Mouse (Mus musculus) thymus, postnatal 0 days (tissue): Measurements from ENCODE around the gene Drd1. TPM values are rescaled to one million over a fixed set of nuclear protein-coding genes. Genes with fewer than 3 reads are reported as not detected.

Source experiments
- DNase-seq: peaks from one replicate; pipeline ENCODE4 v3.0.0-alpha.2; 2015; ENCODE audit warnings: low spot score
- polyA plus RNA-seq: library from polyadenylated mRNA; unstranded; fragments of >200 nt; fragmentation: Nextera tagmentation; extraction: Ambion mirVana; gene quantifications from 2 replicates; pipeline ENCODE4 v1.2.1, GENCODE M21; 2015

The Drd1 gene
- polyA plus RNA-seq, 1 experiment from 2014 or later = 0.10 TPM

- DNase-seq = peak; percentile 38
Observed at GRCm38 (mm10) chr13:54073491-54073890, 18.0 kb upstream of the Drd1 start.

GRCm38 (mm10) chr13:54073066-54073465, 17.6 kb upstream of the Drd1 start:
- DNase-seq = no peak

- DNase-seq = no peak
Observed at GRCm38 (mm10) chr13:54072526-54073057, 17.1 kb upstream of the Drd1 start.

GRCm38 (mm10) chr13:54071606-54072331, 16.3 kb upstream of the Drd1 start, which contains the start of gene Sfxn1:
Sfxn1 (plus strand) TSS chr13:54071869.
- DNase-seq = peak; percentile 86

- DNase-seq = no peak
Observed at GRCm38 (mm10) chr13:54071011-54071410, 15.5 kb upstream of the Drd1 start.

- DNase-seq = no peak
Observed at GRCm38 (mm10) chr13:54067617-54068166, 12.2 kb upstream of the Drd1 start.

- no peak for DNase-seq
Observed at GRCm38 (mm10) chr13:54066081-54066746, 10.7 kb upstream of the Drd1 start.

GRCm38 (mm10) chr13:54063292-54063691, 7.8 kb upstream of the Drd1 start:
- DNase-seq = peak; percentile 15

GRCm38 (mm10) chr13:54062068-54062467, 6.6 kb upstream of the Drd1 start:
- no peak for DNase-seq

GRCm38 (mm10) chr13:54054962-54055361, 543 bp downstream of the Drd1 start:
- DNase-seq = no peak

GRCm38 (mm10) chr13:54051641-54052040, 3.9 kb downstream of the Drd1 start:
- DNase-seq = no peak

- no peak for DNase-seq
Observed at GRCm38 (mm10) chr13:54048679-54049352, 6.7 kb downstream of the Drd1 start.

GRCm38 (mm10) chr13:54040256-54040655, 15.2 kb downstream of the Drd1 start:
- no peak for DNase-seq

- no peak for DNase-seq
Observed at GRCm38 (mm10) chr13:54037936-54038335, 17.6 kb downstream of the Drd1 start.

GRCm38 (mm10) chr13:54035541-54035940, 20.0 kb downstream of the Drd1 start:
- DNase-seq = peak; percentile 2

GRCm38 (mm10) chr13:54033653-54034052, 21.9 kb downstream of the Drd1 start:
- no peak for DNase-seq

- no peak for DNase-seq
Observed at GRCm38 (mm10) chr13:54027079-54027478, 28.4 kb downstream of the Drd1 start.

- no peak for DNase-seq
Observed at GRCm38 (mm10) chr13:54023311-54023710, 32.2 kb downstream of the Drd1 start.

GRCm38 (mm10) chr13:54008716-54009115, 46.8 kb downstream of the Drd1 start:
- DNase-seq = no peak
